Mouse (Mus musculus): ENCODE data around the gene Uggt1. TPM values are rescaled to one million over a fixed set of nuclear protein-coding genes. Genes with fewer than 3 reads are reported as not detected.

Gene Uggt1
- total RNA-seq, 2 experiments from 2014 or later, result 37.1 to 39.0 TPM

DNA sequence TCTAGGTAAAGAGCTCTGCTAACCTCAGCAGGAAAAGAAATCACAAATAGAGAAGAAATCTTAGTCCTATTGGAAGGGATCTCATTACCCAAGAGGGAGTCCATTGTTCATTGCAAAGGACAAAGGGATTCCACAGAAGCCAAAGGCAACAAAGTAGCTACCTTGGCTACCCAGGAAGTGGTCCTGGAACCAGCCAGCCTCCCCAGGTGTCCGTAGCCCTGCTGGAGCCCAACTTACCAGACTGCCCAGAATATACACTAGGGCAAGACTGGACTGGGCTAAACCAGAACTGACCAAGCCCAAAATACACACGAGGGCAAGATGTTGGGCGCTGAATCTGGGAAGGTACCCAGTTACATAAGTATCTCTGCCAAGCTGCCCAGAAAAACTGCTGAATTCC is 129.7 kb downstream of the Uggt1 start:
- TF ChIP-seq CTCF (conservative IDR thresholded peaks at IDR 0.05), result no peak
- no peak for DNase-seq (ENCODE audit: low spot score in 2 of 2)
- Histone ChIP-seq H3K4me3 (no peak overlapping the region), H3K27ac (no peak overlapping the region)

DNA sequence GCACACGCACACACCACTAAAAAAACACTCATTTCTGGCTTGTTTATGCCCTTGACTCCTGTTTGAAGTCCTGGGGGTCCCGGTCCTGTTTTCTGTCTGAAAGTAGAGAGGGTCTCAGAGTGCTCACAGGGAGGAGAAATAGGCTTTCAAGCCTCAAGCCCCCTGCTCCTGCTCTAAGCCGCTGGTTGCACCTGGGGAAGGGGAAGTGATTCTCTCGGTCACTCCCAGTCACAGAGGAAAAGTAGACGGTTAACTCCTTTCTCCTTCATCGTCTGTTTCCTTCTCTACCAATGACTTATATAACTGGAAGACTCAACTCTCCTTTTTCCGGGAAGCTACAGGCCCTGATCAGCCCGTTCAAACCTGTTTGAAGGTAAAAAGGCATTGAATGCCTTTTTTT is 130.8 kb downstream of the Uggt1 start:
- no peak for DNase-seq (ENCODE audit: low spot score in 2 of 2)
- Histone ChIP-seq H3K4me3 (no peak overlapping the region), H3K27ac (no peak overlapping the region)
- TF ChIP-seq CTCF (conservative IDR thresholded peaks at IDR 0.05), result no peak

DNA sequence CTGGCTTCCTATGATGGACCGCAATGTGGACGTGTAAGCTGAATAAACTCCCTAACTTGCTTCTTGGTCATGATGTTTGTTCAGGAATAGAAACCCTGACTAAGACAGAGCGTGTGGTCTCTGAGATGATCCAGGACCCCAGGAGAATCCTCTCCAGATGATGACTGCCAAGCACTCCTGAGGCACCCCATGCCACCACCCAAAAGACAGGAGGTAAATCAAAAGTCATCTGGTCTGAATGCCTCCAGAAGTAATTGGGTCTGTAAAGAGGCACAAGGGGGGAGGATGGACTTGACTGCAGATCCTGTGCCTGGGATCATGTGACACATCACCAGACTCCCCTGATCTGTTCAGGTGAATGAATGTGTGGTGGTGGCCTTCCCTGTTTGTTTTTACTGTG is 131.9 kb downstream of the Uggt1 start:
- no peak for DNase-seq (ENCODE audit: low spot score in 2 of 2)
- Histone ChIP-seq H3K27ac (no peak overlapping the region), H3K4me3 (no peak overlapping the region)
- no peak for TF ChIP-seq CTCF (conservative IDR thresholded peaks at IDR 0.05)

DNA sequence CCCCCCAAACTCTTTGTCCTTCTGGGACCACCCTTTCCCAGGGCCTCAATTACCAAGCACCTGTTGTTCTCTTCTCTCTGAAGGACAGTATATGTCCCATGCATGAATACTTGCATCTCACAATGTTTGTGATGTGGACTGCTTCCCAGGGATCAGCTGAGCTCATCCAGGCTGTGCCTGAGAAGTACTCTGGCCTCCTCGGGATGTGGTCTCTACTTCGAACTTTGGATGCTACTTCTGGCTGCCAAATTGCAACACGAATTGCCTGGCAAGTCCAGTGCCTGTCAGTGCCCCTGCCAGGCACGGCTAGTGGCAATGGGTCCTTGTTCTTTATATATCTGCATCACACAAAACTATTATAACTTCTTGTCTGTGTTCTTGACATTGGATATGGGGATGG is 134.5 kb downstream of the Uggt1 start:
- no peak for DNase-seq (ENCODE audit: low spot score in 2 of 2)
- Histone ChIP-seq H3K27ac (no peak overlapping the region), H3K4me3 (no peak overlapping the region)
- TF ChIP-seq CTCF (conservative IDR thresholded peaks at IDR 0.05), result no peak

DNA sequence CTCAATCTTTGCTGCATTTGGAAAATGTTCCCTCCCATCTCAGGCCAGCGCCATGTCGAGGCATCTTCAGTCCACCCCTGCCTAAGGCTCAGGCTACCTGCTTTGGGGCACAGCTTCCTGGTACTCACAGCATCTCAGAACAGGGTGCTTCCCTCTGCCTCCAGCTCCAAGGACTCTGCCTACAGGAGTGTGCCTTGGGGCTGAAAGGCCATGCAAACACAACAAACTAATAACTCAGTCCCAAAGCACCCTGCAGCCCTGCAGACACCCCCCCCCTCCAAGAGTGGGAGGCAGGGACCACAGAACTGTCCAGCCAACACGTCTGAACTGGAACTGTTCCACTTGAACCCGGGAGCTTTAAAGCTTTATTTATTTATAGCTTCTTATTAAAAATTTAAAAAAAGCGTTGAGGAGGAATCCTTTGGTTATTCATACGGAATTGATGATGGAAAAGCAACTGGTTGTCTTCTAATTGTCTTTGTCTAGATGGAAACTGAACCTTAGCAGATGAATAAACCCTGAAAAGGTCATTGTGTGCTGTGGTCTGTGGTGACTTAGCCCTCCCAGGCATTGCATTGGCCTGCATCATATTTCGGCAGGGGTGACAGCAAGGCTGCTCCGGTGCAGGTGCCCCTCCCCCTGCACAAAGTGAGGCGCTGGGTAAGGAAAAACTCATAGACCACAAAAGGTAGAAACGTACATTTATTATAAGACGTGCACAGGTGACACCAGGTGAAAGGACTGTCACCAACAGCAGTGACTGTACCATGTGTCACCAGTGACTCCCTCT is 138.4 kb downstream of the Uggt1 start:
- Histone ChIP-seq H3K27ac (no peak overlapping the region), H3K4me3 (no peak overlapping the region)
- TF ChIP-seq CTCF (conservative IDR thresholded peaks at IDR 0.05), result no peak
- DNase-seq (ENCODE audit: low spot score in 2 of 2), result no peak

DNA sequence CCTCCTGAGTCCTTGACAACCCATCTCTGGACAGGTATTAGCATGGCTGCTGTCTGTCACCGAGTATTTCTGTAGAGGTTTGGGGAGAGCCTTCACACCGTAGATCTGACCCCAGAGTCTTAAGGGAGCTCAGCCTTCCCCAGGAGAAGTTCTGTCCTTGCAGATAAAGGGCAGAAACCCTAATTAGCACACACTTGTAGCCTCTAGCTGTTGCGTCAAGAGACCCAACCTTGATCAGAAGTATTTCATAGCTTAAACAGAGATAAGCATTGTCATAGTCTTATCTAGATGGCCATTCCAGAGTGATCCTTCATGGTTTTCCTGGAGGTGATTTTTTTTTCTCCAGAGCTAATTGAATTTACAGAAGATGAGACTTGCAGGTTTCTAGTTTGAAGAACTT is 144.1 kb downstream of the Uggt1 start:
- DNase-seq (ENCODE audit: low spot score in 2 of 2), result no peak
- H3K4me3 ChIP-seq, result no peak overlapping the region
- no peak for TF ChIP-seq CTCF (conservative IDR thresholded peaks at IDR 0.05)
- no peak overlapping the region for H3K27ac ChIP-seq

DNA sequence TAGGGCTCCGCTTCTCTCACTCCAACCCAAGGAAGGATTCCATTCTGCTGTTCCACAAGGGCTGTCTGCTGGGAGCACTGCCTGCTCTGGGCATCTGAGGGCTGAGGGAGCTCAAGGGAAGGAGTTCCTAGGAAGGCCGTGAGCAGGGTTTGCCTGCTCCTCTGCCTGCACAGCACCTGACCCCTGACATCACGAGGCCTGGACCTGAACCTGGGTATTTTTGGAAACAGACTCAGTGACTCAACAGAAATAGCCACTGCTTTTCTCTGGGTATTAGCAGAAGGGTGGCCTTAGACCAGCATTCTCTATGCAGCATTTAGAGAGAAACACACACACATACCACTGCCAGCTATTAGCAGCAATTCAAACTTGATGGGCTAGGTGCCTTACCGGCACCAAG is 146.1 kb downstream of the Uggt1 start:
- Histone ChIP-seq H3K4me3 (no peak overlapping the region), H3K27ac (no peak overlapping the region)
- TF ChIP-seq CTCF (conservative IDR thresholded peaks at IDR 0.05), result no peak
- no peak for DNase-seq (ENCODE audit: low spot score in 2 of 2)

DNA sequence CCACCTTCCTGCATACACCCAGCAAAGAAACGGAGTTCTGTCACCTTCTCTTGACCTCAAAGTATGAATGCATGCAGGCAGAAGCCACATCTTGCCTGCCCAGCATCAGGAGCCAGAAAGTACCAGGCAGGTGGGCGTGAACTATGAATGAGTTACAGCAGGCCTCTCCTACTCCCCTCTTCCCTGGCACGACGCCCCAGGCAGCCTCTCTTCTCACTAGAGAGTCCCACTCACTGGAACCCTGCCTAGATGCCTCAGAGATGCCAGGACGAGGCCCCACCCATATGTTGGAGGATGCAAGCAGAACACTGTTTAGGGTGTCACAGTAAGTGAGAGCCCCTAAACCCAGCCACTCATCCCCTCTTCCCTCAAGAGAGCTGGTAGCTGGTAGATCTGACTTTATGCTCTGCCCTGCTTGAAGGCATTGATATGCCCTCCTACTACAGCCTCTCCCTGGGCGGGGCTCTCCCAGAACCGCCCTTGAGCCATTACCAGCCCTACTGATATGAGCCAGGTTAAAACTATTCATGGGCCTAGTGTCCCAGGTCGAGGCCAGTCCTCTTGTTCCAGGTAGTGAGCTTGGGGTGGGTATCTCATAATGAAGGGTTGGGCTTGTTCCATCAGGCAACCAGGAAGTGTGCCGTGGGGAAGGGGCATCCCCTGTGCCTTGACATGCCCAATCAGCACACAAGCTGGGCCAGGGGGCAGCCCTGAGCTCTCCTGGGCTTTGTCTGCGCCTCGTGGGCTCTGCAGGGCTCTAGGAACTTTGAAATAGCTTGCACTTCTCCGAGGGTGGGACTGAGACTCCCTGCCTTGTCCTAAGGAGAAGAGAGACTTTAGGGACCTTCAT is 148.9 kb downstream of the Uggt1 start:
- Histone ChIP-seq H3K4me3 (no peak overlapping the region), H3K27ac (no peak overlapping the region)
- peak; percentile 96 to 97 for DNase-seq (ENCODE audit: low spot score in 2 of 2)
- TF ChIP-seq CTCF (conservative IDR thresholded peaks at IDR 0.05), result no peak

DNA sequence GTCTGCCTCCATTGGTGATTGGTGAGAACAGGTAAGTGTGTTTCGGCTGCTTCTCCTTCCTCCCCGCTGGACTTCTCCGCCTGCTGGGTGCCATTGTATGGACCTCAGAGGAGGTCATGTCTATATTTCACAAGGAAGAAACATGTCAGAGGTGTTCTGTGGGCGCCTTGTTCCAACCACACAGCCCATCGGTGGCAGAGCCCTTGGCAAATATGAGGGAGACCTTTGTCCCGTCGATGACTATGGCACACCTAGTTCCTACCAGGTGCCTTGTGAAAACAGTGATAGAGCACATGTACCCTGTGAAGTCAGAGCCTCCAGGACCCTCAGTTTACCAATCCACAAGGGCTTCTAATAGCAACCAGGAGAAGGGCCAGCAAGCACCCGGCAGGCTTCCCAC is 150.8 kb downstream of the Uggt1 start:
- no peak for DNase-seq (ENCODE audit: low spot score in 2 of 2)
- no peak for TF ChIP-seq CTCF (conservative IDR thresholded peaks at IDR 0.05)
- Histone ChIP-seq H3K27ac (no peak overlapping the region), H3K4me3 (no peak overlapping the region)

DNA sequence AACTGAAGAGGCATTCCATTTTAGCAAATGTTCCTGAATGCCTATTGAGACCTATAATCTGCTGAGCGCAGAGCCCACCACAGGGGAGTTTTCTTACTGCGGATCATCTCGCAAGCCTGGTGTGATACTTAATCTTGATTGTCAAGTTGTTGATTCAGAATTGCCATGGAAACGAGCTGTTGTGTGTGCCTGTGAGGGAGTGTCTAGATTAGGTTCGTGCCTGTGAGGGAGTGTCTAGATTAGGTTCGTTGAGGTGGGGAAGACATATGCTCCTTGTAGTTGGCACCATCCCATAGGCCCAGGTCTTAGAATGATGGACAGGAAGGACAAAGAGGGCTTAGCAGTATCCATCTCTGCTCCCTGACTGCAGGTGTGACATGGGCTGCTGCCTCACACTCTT is 153.3 kb downstream of the Uggt1 start:
- DNase-seq (ENCODE audit: low spot score in 2 of 2), result no peak
- no peak overlapping the region for H3K4me3 ChIP-seq
- no peak overlapping the region for H3K27ac ChIP-seq
- no peak for TF ChIP-seq CTCF (conservative IDR thresholded peaks at IDR 0.05)

DNA sequence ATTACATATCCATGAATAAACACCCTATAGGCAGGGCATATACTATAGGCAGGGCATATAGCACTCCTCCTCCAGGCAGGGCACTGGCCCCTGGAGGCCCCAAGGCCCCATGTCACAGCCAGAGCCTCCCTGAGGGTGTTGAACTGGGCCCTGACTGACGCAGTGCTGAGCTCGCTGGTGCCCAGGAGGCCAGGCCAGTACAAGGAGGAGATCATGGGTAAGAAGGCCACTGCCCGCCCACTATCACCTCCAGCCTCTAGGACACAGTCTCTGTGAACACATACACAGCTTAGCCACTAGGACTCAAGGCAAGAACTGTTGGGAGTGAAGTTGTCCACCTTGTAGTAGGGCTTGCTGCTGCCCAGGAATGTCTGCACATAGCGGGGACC is 153.8 kb downstream of the Uggt1 start:
- no peak for DNase-seq (ENCODE audit: low spot score in 2 of 2)
- TF ChIP-seq CTCF (conservative IDR thresholded peaks at IDR 0.05), result no peak
- H3K27ac ChIP-seq, result no peak overlapping the region
- H3K4me3 ChIP-seq, result no peak overlapping the region

Small RNA genes lying within 50 kb of the gene (microRNA-seq; reads per million reads assigned to microRNA genes)
- gene Mir6897, result 3.8 to 5.5 reads per million in 2 experiments

Other genes starting within 250 kb of the Uggt1 start
- 10 to 100 TPM; 37.7 to 38.3 TPM for gene Hs6st1, start 176.3 kb downstream of the Uggt1 start, total RNA-seq (2021)
- under 1 TPM; 0.44 to 0.92 TPM for gene Neurl3, start 30.0 kb upstream of the Uggt1 start, total RNA-seq (2021)
- 10 to 100 TPM; 15.1 to 15.4 TPM for gene Arid5a, start 63.0 kb upstream of the Uggt1 start, total RNA-seq (2021)
- 10 to 100 TPM; 76.1 to 76.8 TPM for gene Kansl3, start 124.5 kb upstream of the Uggt1 start, total RNA-seq (2021)
- gene Fer1l5, start 127.6 kb upstream of the Uggt1 start, total RNA-seq (2021), result not detected
- 10 to 100 TPM; 73.2 to 77.2 TPM for gene Lman2l, start 200.6 kb upstream of the Uggt1 start, total RNA-seq (2021)
- 10 to 100 TPM; 16.9 to 17.2 TPM for gene Cnnm4, start 226.9 kb upstream of the Uggt1 start, total RNA-seq (2021)

All from layer of hippocampus, adult 2 months (tissue).